In the genomic region with DNA sequence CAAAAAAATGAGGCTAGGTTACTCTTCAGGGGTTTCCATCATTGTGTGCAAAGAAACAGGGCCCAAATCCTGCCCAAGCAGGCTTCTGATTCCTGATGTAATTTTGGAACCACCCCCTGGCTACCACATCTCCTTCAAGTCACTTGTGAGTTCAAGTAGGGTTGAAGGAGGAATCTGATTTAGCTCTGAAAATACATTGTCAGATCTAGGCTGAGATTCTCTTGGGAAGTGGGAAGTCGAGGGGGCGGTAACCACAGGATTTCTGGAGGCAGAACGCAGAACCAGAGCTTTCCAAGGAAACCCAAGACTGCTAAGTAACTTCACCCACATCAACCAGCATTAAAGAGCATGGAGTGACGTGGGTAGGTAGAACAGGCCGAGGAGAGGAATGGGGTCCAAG, we compare ENCODE assay signal across 22 mouse cellular contexts.
A peak's percentile ranks its signal among the peaks of the same experiment; 100 is the strongest.
DNase-seq lines count a peak whose midpoint lies in the region; ATAC-seq lines count a peak whose summit lies in the region.
"Had no signal": no experiment of that assay in that cellular context is flagged by ENCODE, and none has a peak within 500 bp of the region (broad histone marks: within the 10 kb centered on the region; RNA-seq: fewer than 3 reads in every experiment).

No protein-coding gene starts in this region.

- peak; percentile 83 for DNase-seq in right cerebral cortex, adult 18-20 months
- DNase-seq in right cerebral cortex, postnatal 4 days = no peak
- peak; percentile 67 to 71 for DNase-seq in left cerebral cortex, adult 9 months (ENCODE audit: low spot score in 2 of 2)
- peak; percentile 48 to 59 for DNase-seq in right cerebral cortex, postnatal 10 days (ENCODE audit: low spot score in 2 of 2)
- no peak for DNase-seq in kidney, postnatal 36 days
- DNase-seq in cerebellum, adult 9-10 months = no peak
- no peak for DNase-seq in cerebellum, adult 9-11 months
- DNase-seq: adrenal gland, postnatal 25 days; cerebellum, adult 2 months; cerebellum, postnatal 36 days; embryo, embryonic 11 days; gastrocnemius, postnatal 14 days; heart, adult 11 months; kidney, adult 2 months; layer of hippocampus, postnatal 36 days; liver; lung, embryonic 14.5 days; lung, postnatal 14 days had no signal

- no peak for ATAC-seq in CD4-positive, CD25-positive, alpha-beta regulatory T cell, adult 4 months
- ATAC-seq: forebrain, embryonic 15.5 days; hindbrain, embryonic 16.5 days; Patski had no signal

Comparison
In these comparisons a context has a peak if more than half of its experiments do, and no peak if none do; other contexts are left out.
1. DNase-seq: peak in right cerebral cortex, adult 18-20 months (single experiment), left cerebral cortex, adult 9 months (2 of 2) and right cerebral cortex, postnatal 10 days (2 of 2); none in right cerebral cortex, postnatal 4 days (single experiment), kidney, postnatal 36 days (0 of 2), cerebellum, adult 9-10 months (single experiment) and cerebellum, adult 9-11 months (single experiment).